Comparison of ENCODE assay signal across 11 mouse cellular contexts in the genomic region with DNA sequence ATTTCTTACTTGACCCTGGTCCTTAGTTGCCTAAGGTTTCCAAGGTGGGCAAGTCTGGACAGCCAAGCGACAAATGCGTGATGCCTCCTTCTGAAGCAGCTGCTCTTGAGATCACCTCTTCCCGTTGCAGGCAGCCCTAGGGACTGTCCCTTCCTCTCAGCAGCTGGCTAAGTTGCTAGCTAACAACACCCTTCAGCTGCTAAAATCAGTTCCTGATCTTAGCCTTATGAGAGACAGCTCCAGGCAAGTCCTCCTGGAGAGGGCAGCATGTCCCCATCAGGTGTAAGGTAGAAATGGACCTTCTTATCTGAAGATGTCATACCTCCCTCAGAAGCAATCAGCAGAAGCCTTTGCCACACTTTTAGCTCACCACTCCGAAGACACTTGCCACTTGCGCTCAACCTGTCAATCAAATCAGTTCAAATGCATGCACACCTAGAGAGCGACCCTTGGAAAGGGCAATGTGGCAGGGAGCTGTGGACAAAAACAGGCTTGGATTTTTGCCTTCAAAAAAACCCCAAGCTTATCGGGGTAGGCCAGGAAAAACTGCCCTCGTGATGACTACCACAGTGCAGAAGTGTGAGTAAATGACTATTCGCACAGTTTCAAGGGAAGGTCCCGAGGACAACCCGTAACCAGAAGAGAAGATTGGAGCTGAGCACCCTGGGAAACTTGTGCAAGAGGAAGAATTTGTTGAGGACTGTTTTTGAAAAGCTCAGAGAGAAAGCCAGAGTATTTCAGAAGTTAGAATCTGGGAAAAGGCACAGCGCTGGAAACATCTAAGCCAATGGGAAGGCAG. TPM values are rescaled to one million over a fixed set of nuclear protein-coding genes. Genes with fewer than 3 reads are reported as not detected.
A peak's percentile ranks its signal among the peaks of the same experiment; 100 is the strongest.
DNase-seq lines count a peak whose midpoint lies in the region; ATAC-seq and TF ChIP-seq lines count a peak whose summit lies in the region.
"Had no signal": no experiment of that assay in that cellular context is flagged by ENCODE, and none has a peak within 500 bp of the region (broad histone marks: within the 10 kb centered on the region; RNA-seq: fewer than 3 reads in every experiment).

No protein-coding gene starts in this region.

- H3K27ac ChIP-seq in liver, postnatal 0 days (ENCODE audit: low read depth) = no peak overlapping the region
- no peak overlapping the region for H3K27ac ChIP-seq in liver, embryonic 12.5 days

- H3K36me3 ChIP-seq in liver, postnatal 0 days (replicated peaks; ENCODE audit: insufficient read depth, low read length) = no peaks in the 10 kb centered on the region
- H3K36me3 ChIP-seq in liver, embryonic 12.5 days = no peaks in the 10 kb centered on the region

- no peak overlapping the region for H3K9ac ChIP-seq in liver, postnatal 0 days (replicated peaks)
- H3K9ac ChIP-seq in liver, embryonic 12.5 days = no peak overlapping the region

- no peak overlapping the region for H3K4me2 ChIP-seq in liver, postnatal 0 days (ENCODE audit: low read depth, low read length)
- no peak overlapping the region for H3K4me2 ChIP-seq in liver, embryonic 12.5 days

- 0 out of 2 replicates have a peak, but pooled peaks have one; percentile 21 for ATAC-seq in frontal cortex, adult (ENCODE audit: low TSS enrichment)
- ATAC-seq in liver, postnatal 0 days = no peak
- ATAC-seq in liver, embryonic 12.5 days = no peak
- peak; percentile 36 for ATAC-seq in activated CD4-positive, CD25-positive, alpha-beta regulatory T cell, adult 4 months

- H3K9me3 ChIP-seq in liver, postnatal 0 days (ENCODE audit: low read length) = no peaks in the 10 kb centered on the region
- H3K9me3 ChIP-seq in liver, embryonic 12.5 days (replicated peaks) = no peaks in the 10 kb centered on the region

- 66% methylated on average over 12 of the region's 12 CpGs for WGBS in liver, postnatal 0 days (ENCODE audit: insufficient replicate concordance)
- 63% methylated on average over 12 of the region's 12 CpGs for WGBS in liver, embryonic 12.5 days (ENCODE audit: insufficient replicate concordance)

- DNase-seq in frontal cortex, postnatal 14 days (ENCODE audit: low spot score in 2 of 2) = no peak
- no peak for DNase-seq in liver, postnatal 0 days
- peak; percentile 23 to 37 for DNase-seq in heart, postnatal 14 days
- no peak for DNase-seq in left cerebral cortex, adult 11 months (ENCODE audit: low spot score)
- DNase-seq in layer of hippocampus, adult 11-12 months (ENCODE audit: low spot score) = no peak
- DNase-seq: left cerebral cortex, postnatal 4 days; right cerebral cortex, adult 18-20 months; thymus, adult 18-20 months had no signal

- no peak overlapping the region for H3K4me3 ChIP-seq in liver, postnatal 0 days (ENCODE audit: low read depth, low read length)
- no peak overlapping the region for H3K4me3 ChIP-seq in liver, embryonic 12.5 days

- no peaks in the 10 kb centered on the region; the same call in 1 of the 2 replicates for H3K4me1 ChIP-seq in liver, postnatal 0 days (ENCODE audit: insufficient read depth)
- peaks cover 26% of the 10 kb centered on the region for H3K4me1 ChIP-seq in liver, embryonic 12.5 days

- TF ChIP-seq CTCF in liver, postnatal 0 days (IDR thresholded peaks at IDR 0.05; ENCODE audit: low read depth) = peak; percentile 39

- H3K27me3 ChIP-seq in liver, postnatal 0 days (ENCODE audit: insufficient read depth, low read length) = no peaks in the 10 kb centered on the region
- H3K27me3 ChIP-seq in liver, embryonic 12.5 days (replicated peaks) = no peaks in the 10 kb centered on the region

- TF ChIP-seq EP300 in liver, postnatal 0 days (IDR thresholded peaks at IDR 0.05; ENCODE audit: low read depth) = no peak

- intact Hi-C loops in heart, postnatal 14 days (cut with DNase I) = loop anchor here (5.0 kb wide), 1 partner anchor 66 kb away; no protein-coding TSS in a partner anchor

RNA-seq across cellular contexts. Expression of a gene that starts 36.9 kb away (rescaled TPM):
- polyA plus RNA-seq in liver, postnatal 0 days (2015; fragmentation: Nextera tagmentation; extraction: Ambion mirVana) = 67.3 and 77.7 TPM in 2 replicates
- polyA plus RNA-seq in liver, embryonic 12.5 days (2016; fragmentation: Nextera tagmentation; extraction: Ambion mirVana) = 52.4 and 56.6 TPM in 2 replicates
- polyA plus RNA-seq in activated CD4-positive, CD25-positive, alpha-beta regulatory T cell, adult 4 months (2017; shearing (Covaris generic)) = 10 to 100 TPM; 47.3 to 60.5 TPM
- total RNA-seq in heart, postnatal 14 days (2021) = 100 to 1,000 TPM; 124 to 140 TPM

Comparison
In these comparisons a context has a peak if more than half of its experiments do, and no peak if none do; other contexts are left out.
1. ATAC-seq: peak in frontal cortex, adult (single experiment) and activated CD4-positive, CD25-positive, alpha-beta regulatory T cell, adult 4 months (single experiment); none in liver, postnatal 0 days (single experiment) and liver, embryonic 12.5 days (single experiment).
2. DNase-seq: peak in heart, postnatal 14 days (2 of 2); none in frontal cortex, postnatal 14 days (0 of 2), liver, postnatal 0 days (single experiment), left cerebral cortex, adult 11 months (single experiment) and layer of hippocampus, adult 11-12 months (single experiment).